Mouse (Mus musculus) R1 (cell line): ENCODE results near the gene Nfkb1.
A peak's percentile ranks its signal among the peaks of the same experiment; 100 is the strongest.

Experiments used
- DNase-seq: peaks from one replicate; pipeline ENCODE4 v3.0.0-alpha.2; 2018; ENCODE audit warnings: low read depth, low spot score

Nfkb1 gene

DNA sequence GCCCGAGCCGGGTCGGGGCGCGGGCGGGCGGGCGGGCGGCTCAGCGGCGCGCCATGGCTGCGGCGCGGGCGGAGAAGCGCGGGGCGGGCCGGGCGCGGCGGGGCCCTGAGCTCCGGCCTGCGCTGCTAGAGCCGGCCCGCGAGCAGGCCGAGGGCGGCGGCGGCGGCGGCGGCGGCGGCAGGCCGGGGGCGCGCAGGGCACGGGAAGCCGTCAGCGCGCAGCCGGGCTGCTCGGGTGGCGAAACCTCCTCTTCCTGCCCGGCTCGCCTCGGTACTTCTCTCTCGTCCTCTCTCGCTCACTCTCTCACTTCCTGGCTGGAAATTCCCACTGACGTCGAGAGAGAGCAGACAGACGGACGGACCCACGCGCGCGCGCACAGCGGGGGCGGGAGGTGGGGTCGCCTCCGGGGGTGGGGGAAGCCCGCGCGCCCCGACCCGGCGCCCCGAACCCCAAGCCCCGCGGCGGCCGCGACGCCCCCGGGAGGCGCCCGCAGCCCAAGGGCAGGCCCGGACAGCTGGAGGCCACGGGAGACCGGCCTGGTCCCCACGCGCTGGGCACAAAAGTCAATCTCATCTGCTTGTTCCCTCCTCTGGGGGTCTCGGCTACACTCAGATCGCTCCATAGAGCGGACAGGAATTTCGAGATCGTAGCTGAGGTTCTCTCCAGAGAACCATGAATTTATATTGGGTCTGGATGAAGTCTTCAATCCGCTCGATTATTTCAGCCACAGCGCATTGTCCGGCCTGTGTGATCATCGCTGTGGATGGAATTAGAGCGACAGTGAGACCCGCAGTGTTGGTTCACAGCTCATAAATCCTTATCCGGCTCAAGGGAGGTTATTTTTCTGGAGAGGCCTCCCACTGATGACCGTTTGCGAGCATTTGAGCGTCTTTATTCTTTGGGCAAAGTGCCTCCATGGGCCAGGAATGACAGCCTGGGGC lies at the start of gene Nfkb1:
Nfkb1 (minus strand) TSS at position 357 of the 941 bp plus-strand sequence.
- peak; percentile 61 for DNase-seq

DNA sequence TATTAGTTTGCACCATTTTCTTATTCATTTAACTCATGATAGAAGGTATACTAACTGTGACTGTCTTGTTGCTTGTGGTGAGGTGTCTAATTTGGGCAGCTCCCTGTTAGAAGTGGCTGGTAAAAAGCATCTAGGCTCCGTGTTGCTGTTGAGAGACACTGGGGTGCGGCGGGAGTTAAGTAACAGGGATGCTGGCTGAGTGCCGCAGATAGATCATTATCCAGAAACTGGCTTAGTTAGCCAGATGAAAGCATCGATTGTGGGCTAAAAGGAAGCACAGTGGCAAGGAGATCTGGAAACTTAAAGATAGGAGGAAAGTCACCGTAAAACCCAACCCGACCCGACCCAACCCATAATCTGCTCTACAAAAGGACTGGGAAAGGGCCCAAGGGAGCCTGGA lies 49.4 kb upstream of the Nfkb1 start:
- no peak for DNase-seq

DNA sequence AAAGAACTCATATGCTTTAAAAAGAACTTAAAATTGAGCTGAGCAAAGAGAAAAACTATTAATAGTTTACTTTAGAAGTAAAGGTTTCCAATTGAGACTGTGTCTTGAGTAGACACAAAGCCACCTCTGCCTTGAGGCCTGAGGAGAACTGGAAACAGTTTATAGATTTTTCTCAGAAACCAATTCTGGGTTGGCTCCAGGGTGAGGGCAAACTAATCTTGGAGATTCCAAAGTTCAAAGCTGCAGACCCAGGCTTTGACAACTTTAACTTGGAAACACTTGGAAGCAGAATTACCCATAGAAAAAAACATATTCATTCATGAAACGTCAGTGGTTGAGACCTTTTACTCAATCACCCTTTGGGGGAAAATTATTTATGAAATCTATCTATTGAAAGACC lies 43.4 kb upstream of the Nfkb1 start:
- DNase-seq: no peak

DNA sequence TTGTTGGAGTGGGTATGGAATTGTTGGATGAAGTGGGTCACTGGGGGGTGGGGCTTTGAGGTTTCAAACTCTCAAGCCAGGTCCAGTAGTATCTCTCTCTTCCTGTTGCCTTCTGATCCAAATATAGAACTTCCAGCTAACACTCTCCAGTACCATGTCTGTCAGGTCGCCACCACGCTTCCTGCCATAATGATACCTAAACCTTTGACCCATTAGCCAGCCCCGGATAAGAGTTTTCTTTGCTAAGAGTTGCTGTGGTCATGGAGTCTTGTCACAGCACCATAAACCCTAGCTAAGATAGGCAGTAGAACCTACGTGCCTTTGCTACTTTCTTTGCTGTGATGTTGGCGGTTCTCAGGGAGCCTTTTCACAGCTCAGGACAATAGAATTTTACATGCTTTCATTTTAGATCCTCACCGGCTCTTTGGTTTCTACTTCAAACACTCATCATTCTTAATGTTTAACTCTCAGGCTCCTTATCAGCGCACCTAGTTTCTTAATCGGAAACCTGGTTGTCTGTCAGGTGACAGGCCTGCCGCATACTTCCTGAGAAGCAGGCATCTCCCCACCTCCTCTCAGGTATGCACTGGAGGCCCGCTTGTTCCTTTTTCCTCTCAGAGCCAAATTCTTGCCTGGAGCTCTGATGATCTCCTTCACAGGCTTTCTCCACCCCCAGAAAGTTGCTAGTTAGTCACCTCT lies 41.5 kb upstream of the Nfkb1 start:
- no peak for DNase-seq

DNA sequence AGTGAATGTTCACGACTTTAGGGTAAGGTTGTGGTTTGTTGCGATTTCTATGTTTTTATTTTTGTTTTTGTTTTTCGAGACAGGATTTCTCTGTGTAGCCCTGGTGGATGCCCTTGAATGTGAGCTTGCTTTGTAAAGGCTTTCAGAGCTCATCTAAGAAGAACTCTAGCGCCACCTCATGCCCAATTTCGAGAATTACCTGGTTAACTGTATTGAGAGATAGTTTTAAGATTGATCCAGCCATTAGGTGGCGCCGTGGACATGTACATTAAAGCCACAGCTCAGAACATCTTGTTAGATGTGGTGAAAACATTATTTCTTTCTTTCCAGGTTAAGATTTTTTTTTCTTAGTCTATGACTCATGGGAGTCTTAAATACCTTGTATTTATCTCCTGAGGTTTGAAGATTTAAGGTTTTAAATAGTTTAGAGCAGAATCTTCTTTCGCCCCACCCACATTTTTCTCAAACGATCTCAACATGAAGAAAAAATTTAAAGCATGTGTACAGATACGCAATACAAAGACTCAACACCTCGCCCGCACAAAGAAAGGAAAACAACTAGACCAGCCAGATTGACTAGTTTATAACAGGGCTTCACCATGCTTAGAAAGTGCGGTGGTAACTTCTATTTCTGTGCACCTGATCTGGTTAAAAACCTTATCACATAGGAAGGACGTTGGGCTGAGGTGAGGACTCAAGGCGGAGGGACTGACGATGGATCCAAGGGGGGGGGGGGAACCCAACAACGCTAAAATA lies 40.1 kb upstream of the Nfkb1 start:
- DNase-seq: peak; percentile 95

DNA sequence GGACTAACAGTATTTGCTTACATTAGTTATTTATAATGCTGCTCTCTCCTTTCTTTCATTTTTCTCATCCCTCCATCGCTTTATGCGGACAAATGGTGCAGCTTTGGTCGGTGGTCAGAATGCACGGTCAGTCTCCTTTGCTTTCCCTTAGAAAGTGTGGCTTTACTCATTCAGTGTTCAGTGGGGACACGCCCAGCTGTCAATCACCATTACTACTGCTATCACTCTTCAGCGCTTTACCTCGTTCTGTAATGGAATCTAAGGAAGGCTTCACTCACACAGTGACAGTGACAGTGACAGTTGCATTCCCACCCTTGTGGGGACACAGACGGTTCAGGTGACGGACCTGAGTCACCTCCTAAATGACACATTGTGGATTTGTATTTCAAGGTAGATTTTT lies 39.4 kb upstream of the Nfkb1 start:
- peak; percentile 42 for DNase-seq

DNA sequence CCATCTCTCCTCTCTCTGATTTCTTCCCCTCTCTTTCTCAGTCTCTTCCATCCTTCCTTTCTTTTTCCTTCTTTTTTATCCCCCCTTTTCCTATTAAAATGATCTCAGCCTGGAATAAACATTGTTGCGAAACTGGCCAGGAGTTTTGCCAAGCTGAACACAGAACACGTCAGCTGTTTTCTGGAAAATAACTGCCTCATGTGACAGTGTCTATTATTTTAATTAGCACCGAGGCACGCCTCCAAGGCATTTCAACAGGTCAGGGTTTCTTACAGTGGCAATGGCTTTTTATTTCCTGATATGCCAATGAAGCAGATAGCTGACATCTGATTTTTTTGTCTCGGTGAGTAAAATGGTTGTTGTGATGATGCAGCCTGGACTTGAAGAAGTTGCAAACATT lies 38.2 kb upstream of the Nfkb1 start:
- no peak for DNase-seq

DNA sequence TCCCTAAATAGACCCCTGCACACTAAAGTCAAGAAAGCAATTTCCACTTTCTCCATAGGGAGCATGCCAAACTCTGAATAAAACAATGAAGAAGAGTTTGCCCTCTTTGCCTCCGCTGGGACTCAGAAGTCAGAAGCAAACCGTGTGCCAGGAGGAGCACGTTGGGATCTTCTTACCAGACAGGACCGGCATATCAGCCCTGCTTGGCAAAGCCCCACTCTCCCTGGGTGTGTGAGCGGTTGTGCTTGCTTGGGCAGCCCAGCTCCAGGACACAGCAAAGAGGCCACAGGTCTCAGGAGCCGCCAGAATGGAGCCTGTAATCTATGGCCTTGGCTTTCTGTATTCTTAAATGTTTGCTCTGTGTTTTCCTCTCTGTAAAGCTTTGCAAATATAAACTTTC lies 37.6 kb upstream of the Nfkb1 start:
- no peak for DNase-seq

DNA sequence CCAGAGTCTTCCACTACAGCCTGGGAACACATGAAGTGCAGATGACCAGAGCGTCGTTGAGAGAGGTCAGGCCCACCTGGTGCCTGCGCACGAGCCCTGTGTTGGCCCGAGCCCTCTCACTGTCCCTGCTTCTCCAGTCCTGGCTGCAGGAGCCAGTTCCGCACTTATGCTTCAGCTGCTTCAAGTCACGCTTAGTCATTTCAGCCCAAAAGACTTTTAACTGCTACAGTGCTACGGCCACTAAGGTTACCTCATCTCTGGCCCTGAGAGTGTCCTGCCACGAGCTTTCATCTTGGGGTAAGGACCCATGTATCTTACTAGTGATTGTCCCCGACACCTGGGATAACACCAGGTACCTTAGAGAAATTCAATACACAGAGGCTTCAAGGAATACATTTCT lies 36.0 kb upstream of the Nfkb1 start:
- DNase-seq: no peak

DNA sequence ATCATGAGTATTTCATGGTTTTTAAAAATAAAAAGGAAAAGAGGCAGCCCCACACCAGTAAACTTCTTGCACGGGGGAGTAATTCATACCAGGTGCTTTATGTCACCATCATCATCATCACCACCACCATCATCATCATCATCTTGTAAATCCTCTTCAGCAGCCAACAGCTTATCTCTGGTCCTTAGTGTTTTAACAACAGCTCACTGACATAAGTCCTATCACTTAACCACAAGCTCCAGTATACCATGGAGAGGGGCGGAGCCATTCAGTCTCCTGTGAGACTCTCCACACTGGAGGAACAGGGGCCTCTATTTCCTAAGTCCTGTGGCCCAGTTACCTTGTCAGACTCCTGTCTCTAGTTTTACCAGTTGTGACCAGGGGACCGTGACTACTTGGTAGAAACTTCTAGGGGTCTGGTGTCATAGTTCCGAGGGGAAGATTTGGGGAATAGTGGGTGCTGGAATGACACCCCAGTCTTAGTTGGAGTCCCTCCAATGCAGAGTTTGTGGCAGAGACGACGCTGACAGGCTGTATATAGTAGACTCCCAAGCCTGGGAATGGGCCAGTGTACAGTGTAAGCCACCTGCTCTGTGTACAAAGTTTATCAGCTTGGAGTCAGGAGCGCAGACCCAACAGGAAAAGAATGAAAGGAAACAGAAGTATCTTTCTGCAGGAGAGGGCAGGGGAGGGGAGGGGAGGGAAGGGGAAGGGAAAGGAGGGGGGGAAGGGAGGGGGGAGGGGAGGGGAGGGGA lies 35.4 kb upstream of the Nfkb1 start:
- no peak for DNase-seq

DNA sequence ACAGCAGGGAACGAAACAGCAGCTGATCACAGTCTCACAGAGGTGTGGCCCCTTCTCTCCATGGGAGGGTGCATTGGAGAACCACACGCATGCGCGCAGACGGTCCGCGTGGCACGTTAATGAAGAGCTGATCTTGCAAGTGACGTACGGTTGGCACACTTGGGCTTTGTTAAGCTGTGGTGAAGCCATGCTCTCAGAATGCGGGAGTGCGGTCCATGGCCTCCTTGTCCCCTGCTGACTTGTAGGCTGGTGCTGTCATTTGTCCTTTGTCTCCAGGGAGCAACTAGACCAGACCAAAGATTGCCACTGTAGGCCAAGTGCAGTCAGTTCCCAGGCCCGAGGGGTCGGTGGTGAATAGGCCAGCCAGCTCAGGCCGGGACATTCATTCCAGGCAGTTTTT lies 34.7 kb upstream of the Nfkb1 start:
- peak; percentile 65 for DNase-seq

DNA sequence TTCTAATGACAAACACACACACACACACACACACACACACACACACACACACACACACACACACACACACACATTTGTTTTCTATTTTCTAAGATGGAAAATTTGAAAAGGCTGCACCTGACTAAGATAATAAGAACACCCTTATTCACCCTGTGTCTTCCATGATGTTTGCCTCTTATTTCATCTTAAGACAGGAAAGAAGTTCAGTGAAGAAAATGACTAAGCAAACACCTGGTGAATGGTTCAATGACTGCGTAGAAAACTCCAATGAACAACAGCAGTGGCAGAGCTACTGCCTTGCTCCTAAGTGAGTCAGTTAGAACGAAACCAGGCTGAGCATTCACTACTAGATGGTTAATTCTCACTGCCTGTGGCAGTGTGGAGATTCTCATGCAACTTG lies 30.8 kb upstream of the Nfkb1 start:
- DNase-seq: no peak

DNA sequence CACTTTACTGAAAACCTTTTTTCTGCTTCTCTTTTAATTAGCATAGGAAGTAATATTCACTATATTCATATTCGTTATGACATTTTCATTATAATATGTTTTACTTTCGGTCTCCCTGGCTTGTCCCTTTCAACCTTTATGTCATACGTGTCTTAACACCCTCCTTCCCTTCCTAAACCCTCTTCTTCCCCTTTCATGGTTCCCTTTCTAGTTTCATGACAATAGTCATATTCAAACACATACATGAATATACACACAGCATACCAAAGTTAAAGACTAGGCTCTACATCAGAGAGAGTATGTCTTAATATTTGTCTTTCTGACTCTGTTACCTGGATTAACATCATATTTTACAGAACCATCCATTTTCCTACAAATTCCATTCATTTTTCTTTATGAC lies 28.6 kb upstream of the Nfkb1 start:
- DNase-seq: no peak

DNA sequence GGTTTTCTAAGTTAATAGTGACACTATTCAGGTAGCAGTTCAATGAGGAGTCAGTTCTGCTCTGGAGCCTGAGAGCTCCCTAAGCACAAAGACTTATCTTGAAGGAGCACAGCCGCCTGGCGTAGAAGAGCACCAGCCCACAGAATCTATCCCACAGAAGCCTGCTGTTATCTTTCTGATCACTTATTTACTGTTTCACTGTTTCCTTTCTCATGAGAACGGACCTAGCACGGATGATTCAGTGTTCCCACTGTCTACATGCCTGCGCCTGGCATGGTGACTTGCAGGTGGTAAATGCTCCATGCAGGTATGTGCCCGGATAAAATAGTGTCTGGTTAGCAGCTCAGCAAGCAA lies 27.8 kb upstream of the Nfkb1 start:
- DNase-seq: no peak

DNA sequence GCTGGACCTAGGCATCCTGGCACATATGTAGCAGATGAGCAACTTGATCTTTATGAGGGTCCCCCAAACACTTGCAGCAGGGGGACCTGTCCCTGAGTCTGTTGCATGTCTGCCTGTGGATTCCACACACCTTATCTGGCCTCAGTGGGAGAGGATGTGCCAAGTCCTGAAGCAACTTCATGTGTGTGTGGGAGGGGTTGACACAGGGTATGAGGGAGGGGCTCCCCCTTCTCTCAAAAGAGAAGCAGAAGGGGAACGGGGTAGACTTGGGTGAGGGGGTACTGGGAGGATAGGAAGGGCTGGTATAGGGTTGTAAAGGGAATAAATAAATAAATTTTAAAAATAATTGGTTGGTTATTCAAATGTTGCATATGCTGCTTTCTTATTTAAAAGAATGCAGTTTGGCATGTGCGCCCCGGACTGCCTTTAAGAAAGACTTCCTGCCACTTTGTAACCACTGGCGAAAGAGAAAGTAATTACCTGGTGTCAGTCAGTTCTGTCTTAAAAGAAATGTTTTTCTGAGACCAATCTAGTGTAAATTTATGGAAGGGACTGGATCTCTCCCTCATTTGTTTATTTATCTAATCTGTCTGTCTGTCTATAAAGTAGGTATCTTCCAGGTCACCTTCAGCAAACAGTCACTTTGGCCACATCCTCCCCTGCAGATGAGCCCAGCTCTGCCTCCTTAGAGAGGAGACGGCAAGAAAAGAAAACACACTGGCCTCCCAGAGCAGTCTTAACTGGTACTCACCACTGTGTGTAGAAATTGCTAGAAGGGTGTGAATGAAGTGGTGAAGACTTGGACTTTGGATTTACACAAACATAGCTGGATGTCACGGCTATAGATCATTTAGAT lies 27.2 kb upstream of the Nfkb1 start:
- DNase-seq: no peak

DNA sequence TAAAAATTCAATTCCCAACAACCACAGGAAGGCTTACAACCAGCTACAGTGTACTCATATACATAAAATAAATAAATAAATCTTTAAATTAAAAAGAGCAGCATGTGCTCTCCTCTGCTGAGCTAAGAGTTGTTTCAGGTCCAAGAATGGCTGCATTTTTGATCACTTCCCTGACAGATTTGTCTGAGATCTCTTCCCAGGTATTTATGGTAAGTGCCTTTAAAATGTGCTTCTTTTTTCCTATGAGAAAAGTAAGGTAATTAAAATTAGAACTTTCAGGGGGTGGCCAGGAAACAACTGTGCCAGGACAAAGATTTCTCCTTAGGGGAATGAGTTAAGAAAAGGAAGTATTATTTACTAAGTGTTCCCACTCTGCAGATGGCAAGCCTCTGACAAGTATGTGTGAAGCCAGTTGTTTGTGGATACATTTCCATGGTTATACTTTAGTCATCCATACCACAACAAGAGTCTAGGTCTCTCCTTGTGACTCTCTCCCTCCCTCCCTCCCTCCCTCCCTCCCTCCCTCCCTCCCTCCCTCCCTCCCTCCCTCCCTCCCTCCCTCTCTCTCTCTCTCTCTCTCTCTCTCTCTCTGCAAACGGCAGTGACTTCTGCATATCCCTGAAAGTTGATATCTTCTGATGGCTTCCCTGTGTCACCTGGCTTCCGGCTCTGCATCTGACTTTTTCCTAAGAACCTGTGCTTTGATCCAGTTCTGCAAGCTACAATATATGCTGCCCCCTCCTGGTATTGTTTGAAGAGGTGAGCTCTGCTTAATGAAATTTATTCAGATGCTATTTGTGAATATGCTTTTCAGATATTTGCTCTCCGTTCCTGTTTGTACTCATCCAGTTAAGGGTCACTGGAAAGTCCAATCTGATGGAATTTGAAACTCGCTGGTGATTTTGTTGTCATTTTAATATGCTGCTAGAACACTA lies 21.9 kb upstream of the Nfkb1 start:
- peak; percentile 54 for DNase-seq

DNA sequence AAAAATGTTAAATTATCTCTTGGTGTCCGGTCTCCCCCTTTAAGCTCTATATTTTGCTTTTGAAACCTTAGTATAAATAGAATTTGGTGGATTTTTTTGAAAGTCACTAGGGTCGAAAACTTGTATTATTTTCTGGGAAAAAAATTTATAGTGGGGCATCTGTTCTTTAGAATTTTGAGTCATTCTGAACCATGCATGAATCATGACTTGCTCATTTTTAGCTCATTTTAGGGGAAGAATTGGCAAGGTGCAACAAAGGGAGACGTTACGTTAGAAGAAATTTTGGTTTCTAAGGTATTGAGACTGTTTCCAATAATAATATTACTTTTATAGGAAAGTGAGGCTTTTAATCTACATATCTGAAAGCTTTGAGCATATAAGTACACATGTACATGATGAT lies 20.3 kb upstream of the Nfkb1 start:
- DNase-seq: no peak

DNA sequence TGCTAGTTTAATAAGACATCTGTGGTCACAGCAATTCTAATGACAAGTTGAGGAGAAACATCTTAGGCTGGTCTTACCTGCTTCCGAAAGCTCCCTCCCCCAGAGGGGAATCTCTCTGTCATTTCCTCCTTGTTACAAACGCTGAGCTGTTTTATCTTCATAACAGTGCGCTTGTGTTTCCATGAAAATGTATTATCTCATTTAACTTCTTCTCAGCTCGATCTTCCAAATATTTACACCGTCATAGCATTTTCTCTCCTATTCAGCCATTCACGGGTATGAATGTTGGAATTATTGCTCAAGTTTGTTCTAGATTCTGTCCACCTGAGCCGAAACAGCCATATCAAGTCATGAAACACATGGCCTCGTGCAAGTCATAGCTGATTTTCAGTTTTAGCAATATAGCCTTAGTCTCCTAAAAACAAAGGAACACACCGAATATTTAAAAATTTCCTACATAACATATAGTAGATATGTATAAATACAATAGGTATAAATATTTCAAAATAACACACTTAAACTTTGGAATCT lies 19.8 kb upstream of the Nfkb1 start:
- DNase-seq: no peak

DNA sequence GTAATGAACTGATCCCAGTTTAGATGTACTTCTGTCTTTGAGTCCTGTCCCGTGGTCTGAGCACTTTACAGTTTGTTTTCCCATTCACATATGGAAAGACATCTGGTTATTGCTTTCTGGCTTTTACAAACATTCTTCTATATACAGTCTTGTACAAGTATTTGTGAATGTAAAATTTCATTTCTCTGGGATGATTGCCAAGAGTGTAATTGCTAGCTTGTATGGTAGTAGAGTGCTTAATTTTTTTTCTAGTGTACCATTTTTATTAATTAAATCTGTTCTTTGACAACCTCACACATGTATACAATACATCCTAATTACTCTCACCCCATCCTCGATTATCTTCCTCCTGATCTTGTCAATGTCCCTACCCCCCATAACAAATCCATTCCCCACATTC lies 12.0 kb upstream of the Nfkb1 start:
- no peak for DNase-seq
